Mouse (Mus musculus) hindbrain, embryonic 14.5 days (tissue): ENCODE data around the gene Ctnnd2. TPM values are rescaled to one million over a fixed set of nuclear protein-coding genes. Genes with fewer than 3 reads are reported as not detected.

Source experiments
- ATAC-seq: fragments of 200-750 bp; cut with Nextera tagmentation; 2 replicates; pipeline ENCODE4 v1.8.0; 2017; ENCODE audit warnings: moderate number of reproducible peaks, mild to moderate bottlenecking, moderate TSS enrichment, moderate library complexity; ENCODE audit not compliant: low FRiP score
- DNase-seq: peaks from one replicate; pipeline ENCODE4 v3.0.0-alpha.2; 2015; ENCODE audit warnings: low spot score
- H3K27ac ChIP-seq: fragments of 300-500 bp; sonication (generic); 2 replicates; pipeline ENCODE4 v1.5.1; 2014; ENCODE audit warnings: mild to moderate bottlenecking, moderate library complexity
- H3K27me3 ChIP-seq: fragments of 300-500 bp; sonication (generic); 2 replicates; pipeline ENCODE4 v1.6.1; 2014; ENCODE audit warnings: mild to moderate bottlenecking, low read length, mixed read lengths; ENCODE audit not compliant: control insufficient read depth, insufficient read depth
- H3K36me3 ChIP-seq: fragments of 300-500 bp; sonication (generic); replicated peaks from 2 replicates; pipeline ENCODE4 v1.6.1; 2014; ENCODE audit not compliant: control insufficient read depth, insufficient read depth
- H3K4me1 ChIP-seq: fragments of 300-500 bp; sonication (generic); replicated peaks from 2 replicates; pipeline ENCODE4 v1.6.1; 2014; ENCODE audit warnings: antibody characterized with exemption, low read length, mixed read lengths; ENCODE audit not compliant: control insufficient read depth, insufficient read depth
- H3K4me2 ChIP-seq: fragments of 300-500 bp; sonication (generic); replicated peaks from 2 replicates; pipeline ENCODE4 v1.6.1; 2014; ENCODE audit warnings: mild to moderate bottlenecking, moderate library complexity
- H3K4me3 ChIP-seq: fragments of 300-500 bp; sonication (generic); replicated peaks from 2 replicates; pipeline ENCODE4 v1.5.1; 2014; ENCODE audit warnings: mild to moderate bottlenecking, low read length
- H3K9ac ChIP-seq: fragments of 300-500 bp; sonication (generic); 2 replicates; pipeline ENCODE4 v1.6.1; 2014
- H3K9me3 ChIP-seq: fragments of 300-500 bp; sonication (generic); 2 replicates; pipeline ENCODE4 v1.6.1; 2016; ENCODE audit warnings: low read length; ENCODE audit not compliant: control insufficient read depth
- WGBS: fragments of 180-500 bp; shearing (Covaris S2); extraction: QIAGEN DNeasy Blood & Tissue Kit; methylation state at CpG from one replicate; pipeline ENCODE4 v1.1.7; 2014; 5-methylcytosine and 5-hydroxymethylcytosine counted together
- polyA plus RNA-seq: library from polyadenylated mRNA; unstranded; fragments of >200 nt; fragmentation: Nextera tagmentation; extraction: Ambion mirVana; gene quantifications from 2 replicates; pipeline ENCODE4 v1.2.1, GENCODE M21; 2014

Ctnnd2 gene
- polyA plus RNA-seq, 1 experiment from 2014 or later: 64.2 TPM

DNA sequence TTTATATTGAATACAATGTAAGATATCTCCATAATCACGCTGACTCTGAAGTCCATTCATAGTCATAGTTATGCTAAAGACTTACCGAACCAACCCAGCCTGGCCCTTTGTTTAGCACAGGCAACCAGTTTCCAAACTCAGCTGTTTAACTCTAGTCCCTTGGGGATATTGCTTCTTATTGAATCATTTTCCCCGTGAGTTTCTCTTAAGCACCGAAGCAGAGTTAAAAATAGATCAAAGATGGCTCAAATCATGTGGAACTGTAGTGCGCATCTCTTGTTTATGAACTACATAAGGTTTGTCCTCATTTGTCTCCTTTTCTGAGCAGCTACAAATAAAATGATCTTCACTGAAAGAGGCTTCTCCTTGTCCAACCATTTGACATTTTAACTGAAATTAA is 334.1 kb downstream of the Ctnnd2 start:
- no peak overlapping the region for H3K9ac ChIP-seq
- H3K27ac ChIP-seq: no peak overlapping the region
- no peak for DNase-seq
- 38% methylated on average over 5 of the region's 5 CpGs for WGBS
- no peak overlapping the region for H3K4me3 ChIP-seq
- no peak overlapping the region for H3K4me2 ChIP-seq
- no peak for ATAC-seq
- H3K4me1 ChIP-seq: no peaks in the 10 kb centered on the region; the same call in 1 of the 2 replicates
- H3K36me3 ChIP-seq: no peaks in the 10 kb centered on the region
- H3K9me3 ChIP-seq: no peaks in the 10 kb centered on the region
- H3K27me3 ChIP-seq: no peaks in the 10 kb centered on the region

DNA sequence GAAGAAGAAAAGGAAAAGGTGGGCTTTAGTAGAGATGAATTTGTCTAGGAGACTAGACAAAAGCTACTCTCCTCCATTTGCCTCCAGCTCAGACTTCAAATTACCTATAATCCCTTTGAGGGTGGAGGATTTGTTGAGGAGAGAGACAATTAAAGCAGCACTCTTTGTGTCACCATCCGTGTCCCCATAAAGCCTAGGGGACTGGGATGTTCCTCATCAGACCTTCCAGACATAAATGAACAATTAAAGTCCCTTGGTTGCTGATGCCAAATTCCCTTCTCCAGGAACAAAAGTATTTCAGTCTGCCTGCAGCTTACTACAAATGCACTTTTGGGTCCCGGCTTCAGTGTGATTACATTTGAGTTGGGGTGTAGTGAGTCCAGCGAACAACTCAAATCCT is 340.1 kb downstream of the Ctnnd2 start:
- Histone ChIP-seq H3K27ac (peak overlapping the region; percentile 56; the same call in 1 of the 2 replicates), H3K4me3 (no peak overlapping the region), H3K4me2 (no peak overlapping the region), H3K9ac (no peak overlapping the region), H3K4me1 (peaks cover 20% of the 10 kb centered on the region; the same call in 1 of the 2 replicates), H3K27me3 (no peaks in the 10 kb centered on the region), H3K9me3 (no peaks in the 10 kb centered on the region), H3K36me3 (no peaks in the 10 kb centered on the region)
- no peak for DNase-seq
- 44% methylated on average over 3 of the region's 3 CpGs for WGBS
- no peak for ATAC-seq

DNA sequence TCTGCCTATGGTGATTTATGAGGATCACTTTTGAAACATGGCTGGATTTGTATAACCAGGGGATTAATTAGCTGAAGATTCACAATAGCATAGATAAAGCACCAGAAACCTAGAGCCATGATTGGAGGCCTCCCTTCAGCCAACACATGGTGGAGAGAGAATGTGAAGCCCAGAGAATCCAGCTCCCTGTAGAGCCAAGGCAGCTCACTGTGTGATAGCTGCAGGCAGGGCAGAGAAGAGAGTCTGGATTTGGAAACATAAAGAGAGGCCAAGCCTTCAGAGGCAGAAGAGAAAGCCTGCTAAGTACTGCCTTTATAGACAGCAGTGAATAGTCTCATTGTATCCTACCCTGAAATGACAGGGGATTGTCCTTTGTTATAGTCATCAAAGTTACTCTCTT is 340.7 kb downstream of the Ctnnd2 start:
- H3K27me3 ChIP-seq: no peaks in the 10 kb centered on the region
- DNase-seq: no peak
- H3K4me3 ChIP-seq: no peak overlapping the region
- H3K36me3 ChIP-seq: no peaks in the 10 kb centered on the region
- no peak overlapping the region for H3K4me2 ChIP-seq
- no peak for ATAC-seq
- peak overlapping the region; percentile 56 for H3K27ac ChIP-seq
- H3K9ac ChIP-seq: no peak overlapping the region
- H3K4me1 ChIP-seq: peaks cover 20% of the 10 kb centered on the region; the same call in 1 of the 2 replicates
- no peaks in the 10 kb centered on the region for H3K9me3 ChIP-seq

DNA sequence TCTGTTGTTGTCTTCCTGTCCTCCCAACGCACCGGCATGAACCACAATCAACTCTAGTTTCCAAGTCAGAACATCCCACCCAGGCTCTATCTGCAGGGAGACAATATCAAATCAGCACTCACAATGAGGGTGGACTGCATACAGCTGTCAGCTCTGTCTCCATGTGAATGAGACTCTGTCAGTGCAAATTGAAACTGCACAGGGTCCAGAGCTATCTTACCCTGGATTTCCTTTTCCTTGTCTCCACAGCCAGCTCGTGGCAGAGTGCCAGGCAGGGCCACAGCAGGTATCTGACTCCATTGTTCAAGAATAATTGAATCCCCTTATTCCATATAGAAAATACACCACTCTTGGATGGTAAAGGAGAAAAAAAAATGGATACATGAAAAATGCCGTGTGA is 343.0 kb downstream of the Ctnnd2 start:
- Histone ChIP-seq H3K27ac (no peak overlapping the region), H3K9me3 (no peaks in the 10 kb centered on the region), H3K9ac (no peak overlapping the region), H3K36me3 (no peaks in the 10 kb centered on the region), H3K4me2 (no peak overlapping the region), H3K4me3 (no peak overlapping the region), H3K4me1 (peaks cover 20% of the 10 kb centered on the region; the same call in 1 of the 2 replicates), H3K27me3 (no peaks in the 10 kb centered on the region)
- peak; percentile 33 for DNase-seq
- ATAC-seq: no peak
- 37% methylated on average over 4 of the region's 4 CpGs for WGBS

DNA sequence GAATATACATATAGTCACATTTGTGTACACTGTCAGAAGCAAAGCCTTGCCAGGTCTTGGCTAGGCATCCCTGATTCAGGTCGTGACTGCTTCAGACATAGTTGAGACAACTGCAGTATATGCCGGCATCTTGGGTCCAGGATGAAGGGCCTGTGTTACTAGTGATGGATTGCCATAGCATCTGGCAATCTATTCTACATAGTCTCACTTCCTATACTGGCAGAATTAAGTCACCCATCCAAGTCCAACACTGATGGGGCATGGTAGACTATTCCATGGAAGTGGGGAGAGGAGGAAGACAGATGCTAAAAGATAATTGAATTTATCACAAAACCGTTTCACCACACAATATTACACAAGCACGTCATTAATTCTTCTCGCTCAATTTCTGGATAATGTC is 369.1 kb downstream of the Ctnnd2 start:
- H3K4me2 ChIP-seq: no peak overlapping the region
- no peaks in the 10 kb centered on the region for H3K27me3 ChIP-seq
- H3K9ac ChIP-seq: no peak overlapping the region
- H3K9me3 ChIP-seq: no peaks in the 10 kb centered on the region
- no peaks in the 10 kb centered on the region for H3K36me3 ChIP-seq
- ATAC-seq (no peak), DNase-seq (no peak)
- H3K4me1 ChIP-seq: no peaks in the 10 kb centered on the region
- WGBS: 80% methylated on average over 5 of the region's 5 CpGs
- H3K4me3 ChIP-seq: no peak overlapping the region
- no peak overlapping the region for H3K27ac ChIP-seq

DNA sequence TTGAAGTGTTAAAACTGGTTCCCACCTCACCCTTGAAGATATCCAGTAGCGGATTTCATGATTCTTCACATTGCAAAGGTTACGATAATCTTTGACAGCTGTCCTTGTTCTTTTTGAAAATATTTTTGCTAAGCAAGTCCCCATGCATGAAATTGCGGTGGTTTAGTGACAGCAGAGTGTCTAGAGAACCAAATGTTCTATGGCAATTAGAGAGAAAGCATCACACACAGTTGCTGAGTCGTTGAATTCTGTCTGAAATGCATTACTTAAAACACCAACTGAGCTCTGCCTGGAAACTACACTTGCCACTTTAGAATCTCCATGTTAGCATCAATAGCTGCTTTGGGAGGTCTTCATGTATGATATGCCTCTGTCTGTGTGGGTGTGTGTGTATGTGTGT is 375.9 kb downstream of the Ctnnd2 start:
- Histone ChIP-seq H3K9me3 (no peaks in the 10 kb centered on the region), H3K4me3 (no peak overlapping the region), H3K36me3 (no peaks in the 10 kb centered on the region), H3K4me2 (no peak overlapping the region), H3K9ac (no peak overlapping the region), H3K27ac (no peak overlapping the region), H3K27me3 (no peaks in the 10 kb centered on the region), H3K4me1 (no peaks in the 10 kb centered on the region)
- DNase-seq: no peak
- WGBS: 79% methylated on average over 4 of the region's 4 CpGs
- no peak for ATAC-seq

DNA sequence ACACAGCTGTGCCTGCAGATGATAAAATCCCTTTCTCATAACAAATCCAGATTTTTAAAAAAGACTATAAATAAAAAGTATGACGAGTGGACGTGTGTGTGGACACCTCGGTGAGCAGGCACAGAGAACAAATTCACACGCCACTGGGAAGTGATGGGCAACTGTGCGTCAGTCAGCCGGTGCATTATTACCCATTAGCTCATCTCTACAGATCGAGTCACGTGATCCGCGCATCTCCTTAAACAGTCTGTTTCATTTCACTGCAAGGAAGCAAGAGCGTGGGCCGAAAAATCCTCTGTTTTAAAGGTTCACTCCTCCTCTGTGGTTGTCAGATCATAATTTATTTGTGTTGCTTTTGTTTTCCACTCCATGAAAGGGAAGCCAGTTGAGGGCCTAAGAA is 378.6 kb downstream of the Ctnnd2 start:
- Histone ChIP-seq H3K4me1 (no peaks in the 10 kb centered on the region), H3K4me3 (no peak overlapping the region), H3K9me3 (no peaks in the 10 kb centered on the region), H3K4me2 (no peak overlapping the region), H3K36me3 (no peaks in the 10 kb centered on the region), H3K27ac (no peak overlapping the region), H3K9ac (no peak overlapping the region), H3K27me3 (no peaks in the 10 kb centered on the region)
- 89% methylated on average over 12 of the region's 12 CpGs for WGBS
- ATAC-seq: no peak
- no peak for DNase-seq

DNA sequence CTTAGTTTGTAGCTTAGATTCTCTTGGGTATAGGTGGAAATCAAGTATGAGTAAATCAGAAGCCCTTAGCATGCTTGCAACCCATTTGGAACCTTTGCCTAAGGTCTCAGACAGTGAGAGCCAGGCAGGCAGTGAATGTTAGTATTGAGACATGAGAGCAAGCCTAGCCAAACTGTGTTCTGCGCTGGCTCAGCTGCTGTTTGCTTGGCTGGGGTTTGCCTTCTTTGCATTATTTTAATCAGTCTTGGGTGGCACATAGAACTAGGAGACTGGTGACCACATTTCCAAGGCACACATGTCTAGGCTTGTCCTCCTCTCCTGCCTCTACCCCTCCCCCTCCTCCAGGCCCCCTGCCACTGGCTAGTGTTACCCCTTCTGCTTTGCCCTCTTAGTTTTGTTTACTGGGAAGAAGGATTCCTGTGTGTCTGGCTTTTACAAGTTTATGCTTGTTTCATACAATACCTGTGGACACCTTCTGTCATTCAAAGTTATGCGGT is 381.6 kb downstream of the Ctnnd2 start:
- Histone ChIP-seq H3K36me3 (no peaks in the 10 kb centered on the region), H3K4me1 (no peaks in the 10 kb centered on the region), H3K9me3 (no peaks in the 10 kb centered on the region), H3K9ac (no peak overlapping the region), H3K4me3 (no peak overlapping the region), H3K27ac (no peak overlapping the region), H3K27me3 (no peaks in the 10 kb centered on the region), H3K4me2 (no peak overlapping the region)
- DNase-seq (no peak), ATAC-seq (no peak)
- 91% methylated on average over 2 of the region's 2 CpGs for WGBS

DNA sequence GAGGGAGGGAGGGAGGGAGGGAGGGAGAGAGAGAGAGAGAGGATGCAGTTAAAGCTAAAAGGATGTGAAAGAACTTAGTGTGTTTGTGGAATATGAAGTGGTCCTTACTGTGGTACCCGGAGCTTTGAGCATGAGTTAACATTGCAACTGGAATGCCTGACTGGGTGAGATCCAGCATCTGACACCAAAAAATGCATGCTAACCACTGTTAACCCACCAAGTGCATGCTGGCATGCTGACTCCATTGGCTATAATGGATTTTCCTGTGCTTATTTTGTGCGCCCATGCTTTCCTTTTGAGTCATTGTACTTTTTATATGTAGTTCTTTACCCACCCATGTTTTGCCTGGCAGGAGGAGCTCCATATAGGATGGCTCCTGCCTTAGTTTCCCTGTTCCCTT is 383.4 kb downstream of the Ctnnd2 start:
- no peak overlapping the region for H3K9ac ChIP-seq
- no peaks in the 10 kb centered on the region for H3K4me1 ChIP-seq
- H3K4me2 ChIP-seq: no peak overlapping the region
- no peaks in the 10 kb centered on the region for H3K27me3 ChIP-seq
- no peaks in the 10 kb centered on the region for H3K9me3 ChIP-seq
- DNase-seq (no peak), ATAC-seq (no peak)
- 95% methylated on average over 2 of the region's 2 CpGs for WGBS
- H3K4me3 ChIP-seq: no peak overlapping the region
- H3K36me3 ChIP-seq: no peaks in the 10 kb centered on the region
- no peak overlapping the region for H3K27ac ChIP-seq

DNA sequence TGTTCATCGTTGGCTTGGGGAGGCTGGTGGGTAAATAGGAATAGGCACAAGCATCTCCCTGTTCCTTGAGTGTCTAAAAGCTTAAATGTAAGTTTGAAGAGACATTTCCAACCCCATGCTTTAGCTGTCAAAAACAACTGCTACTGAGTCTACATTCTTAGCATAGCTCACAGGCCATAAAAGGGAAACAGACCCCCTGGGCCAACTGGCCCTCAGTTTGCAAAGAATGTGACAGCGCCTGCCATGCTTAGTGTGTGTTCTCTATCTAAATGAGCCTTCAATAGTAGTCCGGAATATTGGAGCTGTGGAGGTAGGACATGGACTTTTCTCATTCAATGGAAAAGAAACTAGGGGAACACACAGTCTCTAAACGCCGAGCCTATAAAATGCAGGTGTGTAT is 390.0 kb downstream of the Ctnnd2 start:
- no peak overlapping the region for H3K9ac ChIP-seq
- no peaks in the 10 kb centered on the region for H3K27me3 ChIP-seq
- WGBS: 79% methylated on average over 5 of the region's 5 CpGs
- H3K4me1 ChIP-seq: no peaks in the 10 kb centered on the region
- DNase-seq: no peak
- no peak overlapping the region for H3K4me2 ChIP-seq
- H3K9me3 ChIP-seq: no peaks in the 10 kb centered on the region
- no peak overlapping the region for H3K4me3 ChIP-seq
- H3K36me3 ChIP-seq: no peaks in the 10 kb centered on the region
- no peak overlapping the region for H3K27ac ChIP-seq
- no peak for ATAC-seq
